Mouse (Mus musculus) cerebellum, postnatal 10 days (tissue): ENCODE data around the gene 3110082J24Rik.

Experiments used
- DNase-seq, 2 experiments: peaks; one replicate each; pipeline ENCODE4 v3.0.0; 2021; ENCODE audit warnings: mixed read lengths in 2 of 2

3110082J24Rik gene

DNA sequence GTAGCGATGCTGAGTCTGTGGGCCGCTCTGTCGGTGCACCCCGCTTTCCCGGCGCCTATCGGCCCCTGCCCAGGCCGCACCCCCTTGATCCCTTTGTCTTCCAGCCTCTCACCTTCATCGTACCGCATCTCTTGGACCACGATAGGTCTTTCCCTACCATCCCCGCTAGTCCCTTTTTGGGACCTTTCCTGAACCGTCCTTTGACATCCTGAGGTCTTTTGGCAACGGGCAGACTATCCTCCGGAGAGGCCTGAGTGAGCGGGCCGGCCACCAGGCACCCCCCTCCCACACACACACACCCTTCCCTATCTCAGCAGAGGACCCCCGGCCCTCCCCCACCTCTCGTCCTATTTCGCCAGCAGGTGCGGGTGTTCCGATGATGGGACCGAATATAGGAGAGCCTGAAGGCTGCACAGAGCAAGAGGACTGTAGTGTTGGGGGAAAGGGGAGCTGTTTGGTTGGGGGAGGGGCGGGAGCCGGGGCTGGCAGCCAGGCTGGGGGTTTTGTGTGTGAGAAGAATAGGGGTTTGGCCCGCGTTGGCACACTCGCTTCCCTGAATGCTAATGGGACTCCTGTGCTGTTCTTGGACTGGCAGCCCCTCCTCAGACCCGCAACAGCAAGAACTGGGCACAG lies at the start of gene 3110082J24Rik:
Gene 3110082J24Rik (minus strand): TSS at position 419 of the 633 bp plus-strand sequence.
- DNase-seq = peak; percentile 55 to 68

DNA sequence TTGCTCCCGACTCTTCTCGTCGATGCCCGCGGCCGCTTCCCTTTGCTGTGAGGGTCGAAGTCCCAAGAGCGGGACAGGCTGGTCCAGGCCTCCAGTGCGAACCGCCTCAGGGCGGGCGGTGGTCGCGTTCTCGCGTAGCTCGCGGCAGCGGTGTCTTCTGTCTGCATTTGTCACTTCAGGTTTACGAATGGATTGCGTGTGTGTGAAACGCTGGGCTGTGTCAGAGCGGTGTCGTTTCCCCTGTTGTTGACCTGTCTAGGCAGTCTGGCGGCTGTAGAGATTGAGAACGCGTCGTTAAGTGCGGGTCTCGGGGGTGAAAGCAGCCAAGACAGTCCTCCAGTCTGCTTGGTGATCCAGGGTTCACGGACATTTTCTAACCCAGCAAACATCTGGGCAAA lies 49.5 kb upstream of the 3110082J24Rik start:
- no peak for DNase-seq

DNA sequence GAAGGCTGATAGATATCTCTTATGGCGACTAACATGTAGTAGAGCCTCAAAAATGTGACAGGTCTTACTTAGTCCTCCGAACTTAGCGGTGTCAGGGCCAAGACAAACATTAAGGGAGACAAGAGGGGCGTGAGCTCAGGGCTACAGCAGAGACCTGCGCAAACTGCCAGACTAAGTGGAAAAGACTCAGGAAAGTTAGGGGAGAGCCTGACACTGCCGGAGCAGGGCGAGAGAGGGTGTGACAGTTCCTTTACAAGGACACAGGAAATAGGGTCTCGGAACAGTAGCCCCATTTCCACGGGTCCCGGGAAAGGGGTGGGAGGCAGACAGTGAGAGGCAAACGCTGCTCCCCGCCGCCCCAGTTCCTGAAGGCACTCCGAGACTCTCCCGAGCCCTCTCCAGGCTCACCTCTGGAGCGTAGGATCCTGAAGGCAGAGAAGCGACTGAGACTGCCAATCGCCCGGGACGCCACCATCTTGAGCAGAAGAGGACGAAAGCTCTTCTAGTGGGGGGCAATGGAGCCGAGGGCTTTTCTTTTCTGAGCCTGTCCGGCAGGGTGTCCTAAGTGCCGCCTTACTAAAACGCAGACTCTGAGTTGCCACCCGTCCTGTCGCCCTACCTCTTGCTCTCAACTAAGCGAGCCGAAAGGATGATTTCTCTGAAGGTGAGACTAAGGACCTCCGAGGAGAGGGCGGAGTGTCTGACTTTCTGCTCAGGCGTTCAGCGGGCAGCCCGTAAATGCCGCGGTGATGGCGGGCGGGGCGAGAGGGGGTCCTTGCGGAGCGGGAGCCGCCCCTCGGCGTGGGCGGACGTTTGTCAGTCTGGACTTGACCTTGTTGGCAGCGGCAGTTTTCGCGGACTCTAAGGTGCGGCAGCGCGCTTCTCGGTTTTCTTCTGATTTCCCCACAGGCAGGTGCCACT lies 48.8 kb upstream of the 3110082J24Rik start, which contains the start of the genes Hadha and Hadhb:
Gene Hadha (minus strand): TSS at position 689 of the 921 bp plus-strand sequence.
Gene Hadhb (plus strand): TSS at position 775 of the 921 bp plus-strand sequence.
- DNase-seq = peak; percentile 95 to 96

DNA sequence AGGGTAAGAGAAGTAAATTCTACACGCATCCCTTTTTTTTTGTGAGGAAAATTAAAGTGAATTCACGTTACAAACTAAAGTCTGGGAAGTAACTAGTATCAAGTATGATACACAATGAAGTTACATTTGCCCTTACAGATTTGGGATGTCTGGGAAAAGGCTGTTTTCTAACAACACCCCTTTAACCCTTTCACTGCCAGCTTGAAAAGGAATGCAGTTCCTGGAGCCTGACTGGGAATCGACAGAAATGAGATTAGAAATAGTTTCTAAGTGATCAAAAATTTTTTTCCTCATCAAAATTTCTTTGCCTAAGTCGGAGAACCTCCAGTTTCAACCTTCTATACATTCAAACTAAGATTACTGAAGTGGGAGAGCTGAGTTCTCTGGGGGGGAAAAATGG lies 48.1 kb upstream of the 3110082J24Rik start:
- peak; percentile 42 to 77 for DNase-seq

DNA sequence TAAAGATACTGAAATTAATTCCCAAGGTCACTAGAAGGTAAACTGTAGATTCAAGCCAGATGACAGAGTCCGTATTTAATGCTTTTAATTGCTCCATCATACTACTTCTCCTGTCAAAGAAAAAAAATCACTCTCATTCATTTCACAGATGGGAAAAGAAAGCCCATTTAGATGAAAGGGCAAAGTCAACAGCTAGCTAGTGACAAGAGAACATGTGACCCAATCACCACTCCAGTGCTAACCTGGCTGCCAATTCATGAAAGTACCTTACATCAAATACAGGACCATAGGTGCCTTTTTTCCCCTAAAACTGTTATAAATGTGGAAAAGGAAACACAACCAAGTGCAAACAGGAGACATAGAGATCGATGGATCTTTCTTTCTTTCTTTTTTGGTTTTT lies 47.3 kb upstream of the 3110082J24Rik start:
- no peak for DNase-seq

DNA sequence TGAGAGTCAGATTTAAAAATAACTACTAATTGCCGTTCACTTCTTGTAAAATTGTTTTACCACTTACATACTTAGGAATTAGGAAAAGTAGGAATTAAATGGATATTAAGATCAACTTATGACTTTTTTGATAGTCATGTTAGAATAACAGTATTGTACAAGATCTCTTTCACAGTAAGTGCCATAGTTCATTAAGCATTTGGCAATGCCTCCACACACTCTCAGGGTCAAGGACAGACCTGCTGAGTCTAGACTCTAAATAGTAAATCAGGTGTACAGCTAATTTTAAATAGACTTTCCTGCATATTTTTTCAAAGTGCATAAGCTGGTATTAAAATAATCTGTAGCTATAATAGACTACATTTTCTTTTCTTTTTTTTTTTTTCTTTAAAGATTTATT lies 46.5 kb upstream of the 3110082J24Rik start:
- no peak for DNase-seq

DNA sequence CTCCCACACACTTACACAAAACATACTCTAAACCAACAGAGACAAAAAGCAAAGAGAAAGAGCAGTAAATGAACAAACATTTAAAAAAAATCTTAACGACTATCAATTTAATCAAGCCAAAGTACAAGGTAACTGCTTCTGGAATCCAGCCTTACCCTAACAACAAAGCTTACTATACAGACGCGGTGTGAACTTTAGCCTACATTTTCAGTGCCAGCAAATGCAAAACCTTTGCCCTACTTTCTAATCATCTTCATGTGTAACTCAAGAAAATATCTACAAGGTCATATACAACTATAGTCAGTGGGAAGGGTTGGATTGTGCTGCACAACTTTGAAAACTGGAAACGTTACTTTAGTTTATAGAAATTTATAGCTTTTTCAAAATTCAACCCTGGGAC lies 46.1 kb upstream of the 3110082J24Rik start:
- DNase-seq = no peak

DNA sequence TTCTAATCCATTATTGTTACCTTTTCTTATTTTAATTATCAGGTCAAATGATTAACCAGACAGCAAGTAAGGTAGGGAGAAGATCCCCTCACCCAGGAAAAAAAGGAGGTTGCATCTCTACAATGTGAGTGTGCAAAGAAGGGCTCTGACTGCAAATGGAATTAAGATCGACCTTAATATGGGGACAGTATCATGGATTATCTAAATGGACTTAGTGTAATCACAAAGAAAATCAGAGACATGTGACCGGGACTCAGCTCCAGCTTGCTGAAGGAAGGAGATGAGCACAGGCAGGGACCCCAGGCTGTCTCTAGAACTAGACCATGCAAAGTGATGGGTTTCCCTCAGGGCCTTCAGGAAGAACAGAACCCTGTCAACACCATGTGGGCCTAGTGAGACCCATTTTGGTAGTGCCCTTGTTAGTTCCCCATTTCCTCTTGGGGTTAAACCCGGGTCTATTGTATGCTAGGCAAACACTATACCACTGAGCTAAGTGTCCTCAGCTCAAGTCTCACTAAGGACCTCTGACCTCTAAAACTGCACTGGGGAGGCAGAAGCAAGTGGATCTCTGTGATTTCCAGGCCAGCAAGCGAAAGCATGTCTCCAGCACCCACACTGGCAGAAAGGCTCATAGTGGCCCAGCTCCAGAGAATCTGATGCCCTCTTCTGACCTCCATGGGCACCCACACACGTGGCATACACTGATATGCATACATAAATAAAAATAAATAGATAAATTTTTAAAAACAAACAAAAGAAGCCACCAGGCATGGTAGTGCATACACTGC lies 42.4 kb upstream of the 3110082J24Rik start:
- DNase-seq = no peak

DNA sequence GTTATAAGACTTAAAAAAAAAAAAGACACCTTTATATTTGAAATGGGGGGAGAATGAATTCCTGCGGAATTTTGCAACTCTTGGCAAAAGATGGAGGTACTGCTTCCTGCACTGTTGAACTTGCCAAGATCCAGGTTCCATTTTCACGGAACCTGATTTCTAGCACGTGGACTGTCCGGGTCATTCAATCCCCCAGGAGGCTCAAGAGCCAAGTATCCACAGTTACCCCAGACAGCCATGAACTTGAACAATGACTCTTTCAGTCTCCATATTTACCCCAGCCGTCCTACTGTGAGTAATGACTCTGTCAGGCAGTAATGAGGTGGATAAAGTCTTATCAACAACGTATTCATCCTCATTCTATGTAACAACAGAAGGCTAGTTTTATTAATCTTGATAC lies 40.6 kb upstream of the 3110082J24Rik start:
- DNase-seq = no peak

DNA sequence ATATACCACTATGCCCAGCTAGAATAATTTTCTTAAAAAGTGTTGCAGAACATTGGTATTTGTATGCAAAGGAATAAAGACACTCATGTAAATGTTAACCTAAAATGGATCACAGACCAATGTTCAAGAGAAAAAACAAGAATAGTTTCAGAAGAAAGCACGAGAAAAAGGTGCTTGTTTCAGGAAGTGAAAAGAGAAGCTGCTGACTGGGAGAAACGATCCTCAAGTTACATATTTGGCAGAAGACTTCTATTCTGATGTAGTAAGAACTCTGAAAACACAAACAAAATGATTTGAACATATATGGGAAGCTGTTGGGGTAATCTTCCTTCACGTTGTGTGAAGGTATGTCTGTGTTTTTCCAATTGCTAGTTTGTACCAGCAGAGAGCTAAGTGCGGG lies 32.3 kb upstream of the 3110082J24Rik start:
- DNase-seq = no peak

DNA sequence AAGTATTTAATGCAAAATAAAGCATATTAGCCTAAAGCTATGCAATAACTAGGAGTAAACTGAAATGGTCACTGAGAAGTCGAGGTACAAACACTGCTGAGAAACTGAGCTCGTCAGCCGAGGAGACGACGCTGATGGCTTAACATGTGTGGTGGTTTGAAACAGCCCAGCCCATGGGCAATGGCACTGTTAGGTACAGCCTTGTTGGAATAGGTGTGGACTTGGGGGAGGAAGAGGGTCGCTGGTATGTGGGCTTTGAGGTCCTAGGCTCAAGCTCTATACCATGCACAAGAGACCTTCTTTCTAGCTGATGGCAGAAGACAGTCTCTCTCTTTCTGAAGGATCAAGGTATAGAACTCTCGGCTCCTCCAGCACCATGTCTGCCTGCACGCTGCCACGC lies 31.4 kb upstream of the 3110082J24Rik start:
- DNase-seq = no peak

DNA sequence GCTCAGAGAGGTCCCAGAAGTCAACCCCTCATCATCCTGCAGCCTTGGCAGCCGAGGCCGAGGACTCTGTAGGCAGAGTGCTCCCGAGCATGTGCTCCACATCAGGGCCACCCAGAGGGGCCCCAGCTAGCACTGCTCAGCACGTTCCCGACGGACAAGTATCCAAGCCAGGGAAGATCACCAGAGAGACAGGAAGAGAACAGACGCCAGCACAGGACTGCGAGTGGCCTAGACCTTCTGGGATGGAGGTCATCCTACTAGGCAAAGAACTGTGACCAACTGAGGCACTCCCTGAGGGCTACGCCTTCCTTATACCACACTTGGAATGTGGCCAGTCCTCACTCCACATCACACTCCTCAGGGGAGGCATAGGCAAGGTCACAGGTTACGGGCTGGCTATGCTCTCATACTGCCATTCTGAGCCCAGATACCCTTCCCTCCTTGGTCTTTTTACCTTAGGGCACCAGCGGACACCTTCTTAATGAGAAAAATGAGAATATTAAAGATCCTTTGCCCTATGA lies 29.9 kb upstream of the 3110082J24Rik start:
- DNase-seq = no peak

DNA sequence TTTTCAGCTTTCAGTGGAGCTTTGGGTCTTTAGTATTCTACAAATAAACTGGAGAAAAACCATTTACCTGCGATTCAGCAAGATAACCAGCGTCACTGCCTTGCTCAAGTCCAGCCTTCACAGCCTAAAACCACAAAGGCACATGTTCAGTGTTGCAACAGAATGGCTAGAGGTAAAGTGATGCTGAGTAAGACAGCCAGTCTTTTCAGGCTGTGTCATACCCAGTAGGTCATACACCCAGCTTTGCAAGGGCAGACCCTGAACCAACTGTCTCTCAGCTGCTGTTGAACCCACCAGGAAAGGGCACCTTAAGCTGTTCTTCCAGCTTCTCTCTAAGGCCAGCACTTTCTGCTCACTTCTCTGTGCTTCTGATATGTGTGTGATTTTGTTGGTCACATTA lies 26.3 kb upstream of the 3110082J24Rik start:
- DNase-seq = no peak

DNA sequence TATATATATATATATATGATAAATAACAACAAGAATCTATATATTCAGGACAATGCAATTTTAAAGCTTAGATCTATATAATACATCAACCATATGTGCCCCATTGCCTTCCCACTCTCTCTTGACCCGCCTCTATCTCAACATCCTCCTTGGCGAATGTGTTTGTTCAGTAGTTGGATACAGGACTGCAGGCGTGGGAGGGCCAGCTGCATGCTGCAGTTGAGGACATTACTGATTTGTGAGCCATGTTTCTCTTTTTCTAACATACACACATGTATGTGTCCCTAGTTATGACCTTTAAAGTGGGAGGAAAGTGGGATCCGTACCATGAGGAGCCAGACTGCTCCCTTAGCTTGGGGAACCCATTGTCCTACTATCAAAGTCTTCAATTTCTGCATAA lies 25.4 kb upstream of the 3110082J24Rik start:
- DNase-seq = no peak

DNA sequence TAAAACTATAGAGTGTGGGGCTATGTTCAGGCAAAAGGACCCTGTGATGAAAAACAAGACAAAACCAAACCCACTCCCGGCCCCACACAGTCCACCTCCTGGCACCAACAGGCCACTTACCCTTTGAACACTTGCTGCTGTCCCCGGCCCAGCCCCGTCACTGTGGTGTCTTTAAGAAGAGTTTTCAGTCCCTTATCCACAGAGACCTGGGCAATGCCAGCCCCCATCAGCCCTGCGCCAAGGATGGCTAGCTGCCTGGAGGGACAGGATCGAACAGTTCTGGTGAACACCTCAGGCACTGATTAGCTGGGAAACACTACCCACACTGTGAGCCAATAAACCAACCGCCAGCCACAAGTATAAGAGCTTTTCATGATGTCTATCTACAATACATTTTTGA lies 22.8 kb upstream of the 3110082J24Rik start:
- DNase-seq = no peak

DNA sequence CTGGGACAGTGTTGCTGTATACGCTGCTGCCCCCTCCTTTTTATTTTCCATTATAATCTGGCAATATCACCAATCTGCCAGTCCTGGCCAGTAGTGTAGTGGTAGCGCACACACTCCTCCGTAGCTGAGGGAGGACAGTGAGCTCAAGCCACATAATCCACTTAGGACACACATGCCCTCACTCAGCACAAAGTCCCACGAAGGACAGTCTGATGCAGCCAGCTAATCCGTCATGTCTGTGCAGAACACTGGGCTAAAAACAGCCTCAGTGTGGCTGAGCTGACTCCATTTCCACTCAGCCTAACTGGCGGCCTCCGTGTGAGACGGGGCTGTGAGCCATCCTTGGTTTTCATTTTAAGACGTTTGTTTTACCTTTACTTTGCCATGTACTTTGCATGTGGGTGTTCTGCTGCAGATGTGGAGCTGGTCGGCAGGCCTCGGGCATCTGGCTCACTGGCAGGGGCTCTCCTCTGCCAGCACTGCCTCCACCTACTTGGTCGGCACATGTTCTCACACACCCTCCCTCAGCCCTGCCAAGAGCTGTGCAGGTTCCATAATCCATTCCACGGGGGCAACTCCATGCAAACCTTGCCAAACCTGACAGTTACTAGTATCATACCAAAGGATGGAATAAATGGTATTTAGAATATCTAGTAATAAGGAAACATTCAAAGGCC lies 22.2 kb upstream of the 3110082J24Rik start:
- DNase-seq = no peak

DNA sequence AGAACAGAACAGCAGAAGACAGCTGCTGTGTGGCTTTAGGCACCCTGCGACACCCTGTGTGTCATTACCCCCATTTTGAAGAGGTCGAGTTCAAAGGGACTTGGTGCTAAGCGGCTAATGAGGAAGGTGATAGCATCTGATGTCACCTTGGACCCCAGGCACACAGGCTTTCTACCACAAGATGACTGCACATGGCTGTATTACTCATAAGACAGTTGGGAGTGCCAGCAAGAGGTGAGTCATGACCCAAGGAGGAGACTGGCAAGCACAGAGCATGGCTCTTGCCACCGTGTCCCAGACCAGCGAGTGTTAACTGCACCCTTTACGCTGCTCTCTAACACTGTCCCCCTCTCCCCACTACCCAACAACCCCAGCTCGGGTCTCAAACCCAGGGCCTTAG lies 20.9 kb upstream of the 3110082J24Rik start:
- no peak for DNase-seq

DNA sequence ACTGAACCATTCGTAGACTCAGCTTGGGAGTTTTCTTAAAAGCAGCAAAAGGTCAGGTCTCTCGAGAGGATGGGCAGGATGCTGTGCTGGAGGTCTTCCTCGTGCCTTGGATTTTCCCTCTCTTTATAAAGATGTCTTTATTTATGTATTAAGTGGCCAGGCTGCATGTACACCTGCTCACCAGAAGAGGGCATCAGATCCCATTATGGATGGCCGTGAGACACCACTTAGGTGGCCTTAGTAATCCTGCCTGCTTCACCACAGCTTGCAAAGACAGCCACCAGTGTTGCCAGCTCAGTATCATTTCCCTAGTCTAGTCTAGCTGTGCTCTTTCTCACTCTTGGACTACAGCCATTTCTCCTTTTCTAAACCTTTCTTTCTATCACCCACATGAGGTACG lies 19.7 kb upstream of the 3110082J24Rik start:
- peak; percentile 35 to 52 for DNase-seq

DNA sequence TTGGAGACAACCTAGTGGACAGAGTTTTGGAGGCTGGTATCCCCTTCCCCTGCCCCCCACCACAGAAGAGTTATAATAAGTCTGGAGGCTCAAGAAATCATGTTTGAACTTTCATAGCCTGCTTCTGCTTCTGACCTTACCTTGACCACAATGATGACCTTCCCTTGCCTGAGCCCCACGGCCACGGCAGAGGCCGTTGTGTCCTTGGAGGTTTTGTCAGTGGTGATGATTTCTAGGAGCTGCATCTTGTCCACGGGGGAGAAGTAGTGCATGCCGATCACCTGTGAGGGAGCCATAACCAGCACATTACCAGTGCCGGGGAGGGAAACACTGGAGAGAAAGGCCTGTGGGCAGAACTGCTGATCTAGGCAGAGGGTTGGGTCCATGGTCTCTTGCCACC lies 16.6 kb upstream of the 3110082J24Rik start:
- DNase-seq = no peak

DNA sequence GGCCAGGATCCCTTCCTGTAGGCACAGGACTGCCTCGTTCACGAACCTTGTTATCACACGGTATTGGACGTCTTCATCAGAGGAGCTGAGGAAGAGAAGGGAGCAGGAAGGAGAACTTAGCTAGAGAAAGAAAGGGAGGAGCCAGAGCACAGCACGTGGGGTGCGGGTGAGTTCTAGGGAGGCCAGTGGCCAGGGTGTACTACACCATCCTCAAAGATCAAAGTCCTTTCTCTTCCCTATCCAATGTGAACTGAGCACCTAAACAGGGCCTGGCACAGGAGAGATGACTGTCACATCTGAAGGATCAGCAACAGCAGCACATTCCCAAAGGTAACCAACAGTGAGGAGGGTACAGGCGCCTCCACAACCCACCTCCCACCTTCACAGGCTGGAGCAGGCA lies 14.2 kb upstream of the 3110082J24Rik start:
- no peak for DNase-seq

DNA sequence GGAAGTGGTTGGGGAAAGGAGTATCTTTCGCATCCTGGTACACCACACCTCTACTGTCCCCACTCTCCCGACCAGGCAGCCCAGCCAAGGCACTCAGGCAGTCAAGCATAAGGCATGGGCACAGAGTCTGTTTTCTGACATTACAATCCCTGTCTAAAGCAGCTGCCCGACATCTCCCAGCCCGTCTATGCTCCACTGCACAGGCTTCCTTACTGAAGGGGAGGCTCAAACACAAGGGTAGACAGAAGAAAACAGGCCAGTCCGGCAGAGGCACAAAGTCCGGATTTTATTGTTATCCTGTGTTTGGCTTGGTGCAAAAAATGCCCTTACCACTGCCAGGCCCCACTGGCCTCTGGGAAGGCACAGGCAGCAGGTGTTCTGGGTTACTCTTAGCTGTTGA lies 13.3 kb upstream of the 3110082J24Rik start:
- DNase-seq = no peak

DNA sequence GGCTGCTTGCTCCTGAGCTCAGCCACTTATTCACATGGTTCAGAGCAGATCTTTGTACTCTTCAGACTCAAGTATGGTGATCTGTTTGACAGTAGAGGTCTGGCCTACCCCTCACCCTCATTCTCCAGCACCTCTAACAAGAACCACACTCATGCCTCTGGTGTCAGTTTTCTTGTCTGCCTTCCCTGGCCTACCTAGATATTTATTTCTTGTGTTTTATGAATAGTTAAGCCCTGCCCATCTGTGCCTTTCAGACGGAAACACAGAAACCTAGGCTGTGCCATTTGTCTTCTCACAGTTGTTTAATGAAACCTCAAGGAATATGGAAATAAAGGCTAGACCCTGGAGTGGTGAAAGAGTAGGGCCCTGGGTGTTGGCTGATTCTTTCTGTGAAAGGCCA lies 12.1 kb upstream of the 3110082J24Rik start:
- no peak for DNase-seq
